Mouse (Mus musculus) neural tube, embryonic 12.5 days (tissue): ENCODE data around the gene Nudc. TPM values are rescaled to one million over a fixed set of nuclear protein-coding genes. Genes with fewer than 3 reads are reported as not detected.

Source experiments
- ATAC-seq: fragments of 200-750 bp; cut with Nextera tagmentation; 2 replicates; pipeline ENCODE4 v1.8.0; 2017; ENCODE audit warnings: low read depth, mild to moderate bottlenecking, moderate TSS enrichment, moderate library complexity; ENCODE audit not compliant: low FRiP score
- H3K27ac ChIP-seq: fragments of 300-500 bp; sonication (generic); 2 replicates; pipeline ENCODE4 v1.5.1; 2016
- H3K27me3 ChIP-seq: fragments of 300-500 bp; sonication (generic); replicated peaks from 2 replicates; pipeline ENCODE4 v1.6.1; 2016; ENCODE audit warnings: mild to moderate bottlenecking
- H3K36me3 ChIP-seq: fragments of 300-500 bp; sonication (generic); 2 replicates; pipeline ENCODE4 v1.6.1; 2016; ENCODE audit warnings: mild to moderate bottlenecking
- H3K4me1 ChIP-seq: fragments of 300-500 bp; sonication (generic); 2 replicates; pipeline ENCODE4 v1.6.1; 2016
- H3K4me2 ChIP-seq: fragments of 300-500 bp; sonication (generic); replicated peaks from 2 replicates; pipeline ENCODE4 v1.6.1; 2016; ENCODE audit warnings: mild to moderate bottlenecking
- H3K4me3 ChIP-seq: fragments of 300-500 bp; sonication (generic); 2 replicates; pipeline ENCODE4 v1.5.1; 2016
- H3K9ac ChIP-seq: fragments of 300-500 bp; sonication (generic); 2 replicates; pipeline ENCODE4 v1.6.1; 2016; ENCODE audit warnings: mild to moderate bottlenecking
- H3K9me3 ChIP-seq: fragments of 300-500 bp; sonication (generic); 2 replicates; pipeline ENCODE4 v1.6.1; 2016; ENCODE audit warnings: mild to moderate bottlenecking
- WGBS: fragments of 180-500 bp; shearing (Covaris S2); methylation state at CpG from one replicate; pipeline ENCODE4 v1.1.7; 2016; 5-methylcytosine and 5-hydroxymethylcytosine counted together
- polyA plus RNA-seq: library from polyadenylated mRNA; unstranded; fragments of >200 nt; fragmentation: Nextera tagmentation; extraction: Ambion mirVana; gene quantifications from 2 replicates; pipeline ENCODE4 v1.2.1, GENCODE M21; 2016

The Nudc gene
- polyA plus RNA-seq, 1 experiment from 2014 or later = 339 TPM

- peaks cover 19% of the 10 kb centered on the region for H3K4me1 ChIP-seq
- no peak overlapping the region; the same call in 1 of the 2 replicates for H3K4me3 ChIP-seq
- no peak overlapping the region for H3K27ac ChIP-seq
- 32% methylated on average over 6 of the region's 6 CpGs for whole genome bisulfite sequencing
- peak overlapping the region; percentile 100; the same call in 1 of the 2 replicates for H3K4me2 ChIP-seq
- no peaks in the 10 kb centered on the region for H3K36me3 ChIP-seq
- H3K9me3 ChIP-seq = no peaks in the 10 kb centered on the region
- no peak overlapping the region; the same call in 1 of the 2 replicates for H3K9ac ChIP-seq
- H3K27me3 ChIP-seq = peaks cover 72% of the 10 kb centered on the region
- no peak for ATAC-seq
Observed at GRCm38 (mm10) chr4:133496738-133497445, 48.9 kb downstream of the Nudc start.

DNA sequence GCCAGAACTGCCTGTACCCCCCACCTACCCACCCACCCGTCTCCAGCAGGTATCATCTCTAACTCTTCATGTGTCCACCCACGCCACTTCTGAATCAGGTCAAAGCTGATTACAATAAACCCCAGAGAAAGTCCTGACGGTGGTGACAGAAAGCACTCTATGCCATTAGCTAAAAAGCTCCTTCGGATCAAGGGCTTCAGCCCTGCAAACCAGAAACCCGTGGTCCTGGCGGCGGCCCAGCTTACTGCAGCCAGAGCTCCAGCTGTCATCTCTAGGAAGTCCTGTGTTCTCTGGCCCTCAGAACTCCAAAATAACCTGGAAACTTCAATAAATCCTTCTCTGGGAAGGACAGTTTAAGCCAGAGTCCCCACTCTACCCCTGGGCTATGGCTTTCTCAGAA, 50.1 kb downstream of the Nudc start:
- H3K4me3 ChIP-seq = no peak overlapping the region
- ATAC-seq = no peak
- H3K4me2 ChIP-seq = no peak overlapping the region
- H3K4me1 ChIP-seq = peaks cover 19% of the 10 kb centered on the region
- no peaks in the 10 kb centered on the region for H3K36me3 ChIP-seq
- no peaks in the 10 kb centered on the region for H3K9me3 ChIP-seq
- 38% methylated on average over 7 of the region's 7 CpGs for WGBS
- peaks cover 60% of the 10 kb centered on the region for H3K27me3 ChIP-seq
- H3K9ac ChIP-seq = no peak overlapping the region
- H3K27ac ChIP-seq = no peak overlapping the region

GRCm38 (mm10) chr4:133494867-133495266, 50.9 kb downstream of the Nudc start:
- no peak for ATAC-seq
- 65% methylated on average over 4 of the region's 4 CpGs for WGBS
- H3K4me3 ChIP-seq = no peak overlapping the region
- no peak overlapping the region for H3K9ac ChIP-seq
- peaks cover 19% of the 10 kb centered on the region for H3K4me1 ChIP-seq
- H3K9me3 ChIP-seq = no peaks in the 10 kb centered on the region
- peaks cover 51% of the 10 kb centered on the region for H3K27me3 ChIP-seq
- no peaks in the 10 kb centered on the region for H3K36me3 ChIP-seq
- no peak overlapping the region for H3K27ac ChIP-seq
- no peak overlapping the region for H3K4me2 ChIP-seq

- WGBS = 1% methylated on average over 12 of the region's 12 CpGs
- Histone ChIP-seq H3K4me3 (peak overlapping the region; percentile 17; the same call in 1 of the 2 replicates), H3K27me3 (peaks cover 47% of the 10 kb centered on the region), H3K4me1 (peaks cover 23% of the 10 kb centered on the region), H3K27ac (no peak overlapping the region), H3K36me3 (no peaks in the 10 kb centered on the region), H3K9me3 (no peaks in the 10 kb centered on the region), H3K4me2 (peak overlapping the region; percentile 54), H3K9ac (no peak overlapping the region)
- no peak for ATAC-seq
Observed at GRCm38 (mm10) chr4:133494432-133494831, 51.4 kb downstream of the Nudc start.

- Histone ChIP-seq H3K9ac (no peak overlapping the region), H3K36me3 (no peaks in the 10 kb centered on the region), H3K27me3 (peaks cover 42% of the 10 kb centered on the region), H3K4me2 (peak overlapping the region; percentile 54), H3K4me3 (0 out of 2 replicates have a peak overlapping the region, but pooled peaks have one; percentile 17), H3K27ac (no peak overlapping the region), H3K9me3 (no peaks in the 10 kb centered on the region), H3K4me1 (peaks cover 24% of the 10 kb centered on the region)
- ATAC-seq = no peak
- WGBS = 26% methylated on average over 10 of the region's 12 CpGs
Observed at GRCm38 (mm10) chr4:133493895-133494294, 51.9 kb downstream of the Nudc start.

GRCm38 (mm10) chr4:133491800-133492199, 54.0 kb downstream of the Nudc start:
- Histone ChIP-seq H3K27me3 (peaks cover 22% of the 10 kb centered on the region), H3K4me1 (peaks cover 10% of the 10 kb centered on the region), H3K9ac (no peak overlapping the region), H3K9me3 (no peaks in the 10 kb centered on the region), H3K4me3 (no peak overlapping the region), H3K36me3 (no peaks in the 10 kb centered on the region), H3K27ac (no peak overlapping the region), H3K4me2 (no peak overlapping the region)
- WGBS = 33% methylated on average over 10 of the region's 10 CpGs
- no peak for ATAC-seq

DNA sequence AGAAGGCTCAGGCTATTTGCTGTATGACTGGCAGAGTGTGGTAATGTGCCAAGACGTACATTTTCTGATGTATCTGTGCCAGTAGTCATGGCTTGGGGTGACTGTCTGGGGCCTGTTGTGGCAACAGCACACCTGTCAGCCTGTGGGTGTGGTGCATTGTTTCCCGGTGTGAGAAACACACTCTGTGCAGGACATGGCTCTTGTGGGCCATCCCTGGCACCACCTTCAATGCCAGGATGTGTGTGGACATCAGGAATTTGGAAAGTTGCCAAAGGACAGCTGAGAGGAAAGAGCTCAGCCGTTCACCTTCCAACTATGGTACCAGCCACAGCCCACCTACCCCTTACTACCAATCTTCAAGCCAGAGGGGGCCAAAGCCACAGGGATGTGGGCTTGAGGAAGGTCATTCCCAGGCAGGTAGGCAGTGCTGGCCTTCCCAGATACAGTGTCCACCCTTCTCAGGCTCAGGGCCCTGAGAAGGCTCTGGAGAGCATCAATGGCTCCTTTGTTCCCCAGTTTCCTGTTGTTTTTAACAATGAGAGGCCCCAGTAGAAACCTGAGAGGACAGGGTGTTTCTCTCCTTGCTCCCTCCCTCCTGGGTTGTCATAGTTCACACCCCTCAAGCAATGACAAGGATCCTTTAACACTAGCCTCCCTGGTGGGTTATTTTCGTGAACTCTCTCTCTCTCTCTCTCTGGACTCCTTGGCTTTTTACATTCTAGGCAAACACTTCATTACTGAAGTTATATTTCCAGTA, 56.1 kb downstream of the Nudc start:
- WGBS = 56% methylated on average over 4 of the region's 4 CpGs
- H3K27ac ChIP-seq = no peak overlapping the region
- no peak for ATAC-seq
- H3K9ac ChIP-seq = no peak overlapping the region
- no peaks in the 10 kb centered on the region for H3K9me3 ChIP-seq
- H3K4me1 ChIP-seq = peaks cover 8% of the 10 kb centered on the region
- H3K4me3 ChIP-seq = no peak overlapping the region
- H3K4me2 ChIP-seq = no peak overlapping the region
- H3K36me3 ChIP-seq = no peaks in the 10 kb centered on the region
- peaks cover 2% of the 10 kb centered on the region for H3K27me3 ChIP-seq

DNA sequence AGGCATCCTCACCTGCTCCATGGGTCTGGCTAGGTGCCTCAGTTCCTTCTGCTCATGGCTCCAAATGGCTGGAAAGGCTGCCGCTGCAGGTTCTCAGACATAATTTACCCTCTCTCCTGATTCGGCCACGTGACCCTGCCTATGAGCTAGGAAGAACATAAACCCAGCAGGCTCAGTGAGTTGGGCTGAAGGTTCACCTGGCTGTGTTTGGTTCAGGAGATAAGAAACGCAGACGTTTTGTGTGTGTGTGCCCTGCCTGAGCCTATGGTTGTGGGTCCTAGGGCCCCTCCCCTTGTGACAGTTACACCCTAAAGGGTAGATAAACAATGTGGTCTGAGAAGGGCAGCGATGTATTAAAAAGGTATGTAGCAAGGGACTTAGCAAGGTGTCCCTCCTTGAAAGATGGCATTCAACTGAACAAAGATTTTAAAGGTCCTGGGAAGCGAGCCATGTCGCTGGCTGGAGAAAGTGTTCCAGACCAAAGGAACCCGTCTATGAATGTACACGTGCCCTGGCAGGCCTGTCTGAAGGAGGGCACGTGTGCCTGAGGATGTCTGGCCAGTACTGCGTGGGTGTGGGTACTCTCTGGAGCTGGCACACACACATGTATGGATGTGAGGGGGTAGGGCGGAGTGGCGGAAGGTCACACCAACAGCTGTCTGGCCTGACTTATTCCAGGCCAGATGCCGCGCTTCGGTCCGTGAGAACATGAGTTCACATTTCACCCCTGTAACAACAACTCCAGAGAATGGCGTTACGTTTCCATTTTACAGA, 57.0 kb downstream of the Nudc start:
- Histone ChIP-seq H3K27me3 (peaks cover 3% of the 10 kb centered on the region; the same call in 1 of the 2 replicates), H3K4me3 (no peak overlapping the region), H3K36me3 (no peaks in the 10 kb centered on the region), H3K9me3 (no peaks in the 10 kb centered on the region), H3K4me1 (peaks cover 9% of the 10 kb centered on the region), H3K9ac (no peak overlapping the region), H3K4me2 (no peak overlapping the region), H3K27ac (no peak overlapping the region)
- no peak for ATAC-seq
- 84% methylated on average over 20 of the region's 20 CpGs for WGBS

DNA sequence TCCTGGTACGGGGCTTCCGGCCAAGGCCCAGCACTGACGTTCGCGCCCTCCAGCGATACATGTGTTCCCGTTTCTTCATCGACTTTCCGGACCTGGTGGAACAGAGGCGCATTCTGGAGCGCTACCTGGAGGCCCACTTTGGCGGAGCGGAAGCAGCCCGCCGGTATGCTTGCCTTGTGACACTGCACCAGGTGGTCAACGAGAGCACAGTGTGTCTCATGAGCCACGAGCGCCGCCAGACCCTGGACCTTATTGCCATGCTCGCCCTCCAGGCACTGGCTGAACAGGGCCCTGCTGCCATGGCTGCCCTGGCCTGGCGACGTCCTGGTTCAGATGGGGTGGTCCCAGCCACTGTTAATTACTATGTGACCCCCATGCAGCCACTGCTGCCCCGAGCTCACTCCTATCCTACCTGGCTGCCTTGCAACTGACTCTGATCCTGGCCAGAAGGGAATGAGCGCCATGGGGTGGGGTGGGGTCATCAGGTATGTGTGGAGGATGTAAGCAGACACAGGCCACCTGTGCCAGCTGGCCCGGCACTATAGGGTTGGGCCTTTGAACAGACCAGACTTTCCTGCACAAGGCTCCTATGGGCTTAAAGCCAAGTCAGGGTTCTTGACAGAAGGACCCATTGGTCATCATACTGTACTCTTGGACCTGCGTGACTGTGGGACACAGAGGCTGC, 59.0 kb downstream of the Nudc start:
- H3K27ac ChIP-seq = no peak overlapping the region
- no peak for ATAC-seq
- peaks cover 13% of the 10 kb centered on the region for H3K27me3 ChIP-seq
- 96% methylated on average over 26 of the region's 26 CpGs for WGBS
- H3K4me3 ChIP-seq = no peak overlapping the region
- no peaks in the 10 kb centered on the region for H3K9me3 ChIP-seq
- peaks cover 9% of the 10 kb centered on the region for H3K4me1 ChIP-seq
- no peak overlapping the region for H3K4me2 ChIP-seq
- H3K36me3 ChIP-seq = no peaks in the 10 kb centered on the region
- H3K9ac ChIP-seq = no peak overlapping the region

DNA sequence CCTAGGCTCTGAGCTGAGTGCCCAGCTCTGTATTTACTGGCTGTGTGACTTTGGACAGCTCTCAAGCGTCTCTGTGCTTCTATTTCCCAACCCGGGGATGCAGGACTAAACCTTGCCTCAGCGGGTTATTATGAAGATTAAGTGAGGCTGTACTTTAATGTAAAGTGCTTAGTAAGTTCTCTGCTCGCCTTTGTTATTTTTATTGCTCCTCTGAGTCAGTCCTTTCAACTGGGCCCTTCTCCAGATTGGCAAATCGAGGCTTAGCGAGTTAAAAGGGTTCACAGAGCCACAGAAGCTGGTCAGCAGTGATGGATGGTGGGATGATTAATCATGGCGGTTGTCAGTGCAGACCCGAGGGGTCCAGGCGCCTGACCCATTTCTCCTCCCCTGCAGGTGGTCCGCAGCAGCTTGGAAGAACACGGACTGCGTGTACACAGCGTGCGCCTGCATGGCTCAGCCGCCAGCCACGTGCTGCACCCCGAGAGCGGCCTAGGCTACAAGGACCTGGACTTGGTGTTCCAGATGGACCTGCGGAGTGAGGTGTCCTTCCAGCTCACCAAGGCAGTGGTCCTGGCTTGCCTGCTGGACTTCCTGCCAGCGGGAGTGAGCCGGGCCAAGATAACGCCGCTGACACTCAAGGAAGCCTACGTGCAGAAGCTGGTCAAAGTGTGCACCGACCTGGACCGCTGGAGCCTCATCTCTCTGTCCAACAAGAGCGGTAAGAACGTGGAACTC, 59.9 kb downstream of the Nudc start:
- peaks cover 22% of the 10 kb centered on the region for H3K27me3 ChIP-seq
- no peaks in the 10 kb centered on the region for H3K9me3 ChIP-seq
- ATAC-seq = no peak
- peaks cover 9% of the 10 kb centered on the region for H3K4me1 ChIP-seq
- 88% methylated on average over 28 of the region's 28 CpGs for WGBS
- H3K36me3 ChIP-seq = no peaks in the 10 kb centered on the region
- H3K4me2 ChIP-seq = no peak overlapping the region
- H3K4me3 ChIP-seq = no peak overlapping the region
- H3K9ac ChIP-seq = no peak overlapping the region
- H3K27ac ChIP-seq = no peak overlapping the region

DNA sequence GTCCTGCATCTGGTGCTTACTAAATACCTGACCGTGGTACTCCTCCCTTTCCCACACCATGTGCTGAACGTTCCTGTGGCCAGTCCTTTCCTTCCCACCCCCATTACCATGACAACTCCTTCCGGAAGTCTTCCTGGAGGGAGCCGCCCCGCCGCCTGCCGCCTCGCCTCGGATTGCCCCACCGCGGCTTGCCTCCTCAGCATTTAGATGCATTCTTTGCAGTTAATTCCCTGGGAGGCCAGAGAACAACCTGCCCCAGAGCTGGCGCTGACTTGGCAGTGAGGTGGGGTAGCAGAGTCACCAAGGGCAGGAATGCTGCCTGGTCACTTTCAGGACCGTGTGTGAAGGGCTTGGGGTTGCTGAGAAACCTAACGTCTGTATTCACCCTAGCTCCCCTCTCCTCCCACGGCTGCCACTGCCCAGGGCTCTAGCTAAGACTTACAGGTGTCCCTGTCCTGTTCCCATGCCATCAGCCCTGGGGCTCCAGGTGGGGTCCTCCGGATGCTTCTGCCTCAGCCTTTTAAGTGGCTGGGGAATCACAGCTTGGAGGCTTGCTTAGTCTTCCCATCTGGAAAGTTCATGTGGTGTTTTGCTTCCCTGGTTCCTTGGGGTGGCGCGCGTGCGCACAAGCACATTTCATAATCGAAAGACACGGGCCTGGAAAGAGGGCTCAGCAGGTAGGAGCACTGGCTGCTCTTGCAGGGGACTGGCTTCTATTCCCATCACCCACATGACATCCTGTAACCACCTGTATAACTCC, 61.4 kb downstream of the Nudc start:
- no peak for ATAC-seq
- Histone ChIP-seq H3K4me2 (peak overlapping the region; percentile 24), H3K9ac (0 out of 2 replicates have a peak overlapping the region, but pooled peaks have one; percentile 3), H3K4me3 (no peak overlapping the region), H3K9me3 (no peaks in the 10 kb centered on the region), H3K36me3 (no peaks in the 10 kb centered on the region), H3K27me3 (peaks cover 32% of the 10 kb centered on the region), H3K27ac (no peak overlapping the region), H3K4me1 (peaks cover 11% of the 10 kb centered on the region)
- WGBS = 15% methylated on average over 22 of the region's 22 CpGs
